Mouse (Mus musculus) liver, embryonic 14.5 days (tissue): ENCODE results near the gene Ifi213.
"Not testable (repeated sequence)": the region's sequence is repeated elsewhere in the genome, so short reads cannot be mapped to it uniquely, and the experiment has no call there.

Experiments used
- CTCF ChIP-seq: IDR thresholded peaks from 2 replicates; pipeline ENCODE4 v1.5.1; 2016; ENCODE audit warnings: antibody characterized with exemption, low read depth, control low read depth
- EP300 ChIP-seq: IDR thresholded peaks from 2 replicates; pipeline ENCODE4 v1.6.1; 2016; ENCODE audit warnings: antibody characterized with exemption, low read depth

DNA sequence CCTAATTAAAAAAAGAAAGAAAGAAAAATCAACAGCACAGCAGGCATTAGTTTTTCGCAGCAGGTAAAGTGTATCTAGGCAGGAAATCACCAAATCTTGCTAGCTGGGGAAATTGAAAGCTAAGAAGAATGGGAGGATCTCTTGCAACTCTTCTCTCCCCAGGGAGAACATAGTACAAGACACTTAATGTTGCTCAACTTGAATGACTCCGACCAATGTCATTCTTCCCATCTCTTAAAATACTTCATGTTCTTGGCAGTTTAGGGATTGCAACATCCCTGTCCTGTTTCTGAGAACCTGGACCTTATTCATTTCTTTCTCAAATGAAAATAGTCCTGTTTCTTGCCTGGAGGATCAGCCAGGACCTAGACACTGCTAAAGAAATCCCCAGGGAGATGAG lies 23.1 kb upstream of the Ifi213 start:
- TF ChIP-seq CTCF, EP300: not testable (repeated sequence)
